Comparison of ENCODE assay signal across 24 mouse cellular contexts in genomic region chr4:63633181-63633580, GRCm38 (mm10). TPM values are rescaled to one million over a fixed set of nuclear protein-coding genes. Genes with fewer than 3 reads are reported as not detected.
DNase-seq lines count a peak whose midpoint lies in the region.
"Had no signal": no experiment of that assay in that cellular context is flagged by ENCODE, and none has a peak within 500 bp of the region (broad histone marks: within the 10 kb centered on the region; RNA-seq: fewer than 3 reads in every experiment).

No protein-coding gene starts in this region.

- peak; percentile 51 for DNase-seq in heart, adult 11 months
- DNase-seq in heart, postnatal 10 days = no peak
- DNase-seq in 3T3-L1 (ENCODE audit: low read depth, low spot score) (peak; percentile 61), NIH3T3 (ENCODE audit: low read depth) (peak; percentile 39)
- no peak for DNase-seq in adrenal gland, postnatal 25 days
- no peak for DNase-seq in thymus, postnatal 10 days (ENCODE audit: low spot score in 2 of 2)
- DNase-seq: adrenal gland, adult 2 months; adrenal gland, adult 8-10 months; adrenal gland, postnatal 10 days; adrenal gland, postnatal 14 days; adrenal gland, postnatal 36 days; B cell, adult 2 months; cerebellum, adult 11 months; cerebellum, adult 11-12 months; cerebellum, adult 18-20 months; cerebellum, adult 2 months; cerebellum, adult 8-10 months; cerebellum, adult 9-10 months had no signal

- intact Hi-C loops in heart, postnatal 10 days (cut with DNase I) = no loop called here

RNA-seq across cellular contexts. Expression of gene Tex48, which starts 11.0 kb away (rescaled TPM):
- total RNA-seq in heart, postnatal 10 days (2021) = not detected
- total RNA-seq in adrenal gland, postnatal 25 days (2021) = not detected in 2 replicates
- total RNA-seq: adrenal gland, adult 18-20 months; adrenal gland, adult 2 months; adrenal gland, adult 8-10 months; adrenal gland, postnatal 10 days; adrenal gland, postnatal 14 days; adrenal gland, postnatal 36 days; adrenal gland, postnatal 4 days; CH12.LX; ES-E14; G1E; MEL had no signal

RNA-seq across cellular contexts. Expression of gene Gm11213, which starts 28.1 kb away (rescaled TPM):
- not detected for total RNA-seq in heart, postnatal 10 days (2021)
- total RNA-seq in adrenal gland, postnatal 25 days (2021) = not detected in 2 replicates
- total RNA-seq: adrenal gland, adult 18-20 months; adrenal gland, adult 2 months; adrenal gland, adult 8-10 months; adrenal gland, postnatal 10 days; adrenal gland, postnatal 14 days; adrenal gland, postnatal 36 days; adrenal gland, postnatal 4 days; CH12.LX; ES-E14; G1E; MEL had no signal

RNA-seq across cellular contexts. Expression of gene Gm11214, which starts 30.0 kb away (rescaled TPM):
- total RNA-seq in heart, postnatal 10 days (2021) = not detected
- total RNA-seq in adrenal gland, postnatal 25 days (2021) = not detected in 2 replicates
- total RNA-seq: adrenal gland, adult 18-20 months; adrenal gland, adult 2 months; adrenal gland, adult 8-10 months; adrenal gland, postnatal 10 days; adrenal gland, postnatal 14 days; adrenal gland, postnatal 36 days; adrenal gland, postnatal 4 days; CH12.LX; ES-E14; G1E; MEL had no signal

Comparison
In these comparisons a context has a peak if more than half of its experiments do, and no peak if none do; other contexts are left out.
1. DNase-seq: peak in heart, adult 11 months (single experiment), 3T3-L1 (single experiment) and NIH3T3 (single experiment); none in heart, postnatal 10 days (0 of 2), adrenal gland, postnatal 25 days (single experiment) and thymus, postnatal 10 days (0 of 2).